Mouse (Mus musculus) forebrain, postnatal 0 days (tissue): ENCODE data around the gene Adh6b. TPM values are rescaled to one million over a fixed set of nuclear protein-coding genes. Genes with fewer than 3 reads are reported as not detected.

Experiments
- ATAC-seq: fragments of 200-750 bp; cut with Nextera tagmentation; 2 replicates; pipeline ENCODE4 v1.8.0; 2017; ENCODE audit warnings: mild to moderate bottlenecking, moderate library complexity
- DNase-seq: peaks from one replicate; pipeline ENCODE4 v3.0.0-alpha.2; 2015
- H3K27ac ChIP-seq: fragments of 300-500 bp; sonication (generic); 2 replicates; pipeline ENCODE4 v1.5.1; 2014; ENCODE audit warnings: low read depth, mild to moderate bottlenecking, antibody characterized with exemption, low read length, moderate library complexity, mixed read lengths
- H3K27me3 ChIP-seq: fragments of 300-500 bp; sonication (generic); 2 replicates; pipeline ENCODE4 v1.6.1; 2014; ENCODE audit warnings: mild to moderate bottlenecking, low read length, mixed read lengths; ENCODE audit not compliant: insufficient read depth
- H3K36me3 ChIP-seq: fragments of 300-500 bp; sonication (generic); 2 replicates; pipeline ENCODE4 v1.6.1; 2014; ENCODE audit warnings: mild to moderate bottlenecking, moderate library complexity; ENCODE audit not compliant: insufficient read depth
- H3K4me1 ChIP-seq: fragments of 300-500 bp; sonication (generic); 2 replicates; pipeline ENCODE4 v1.6.1; 2014; ENCODE audit warnings: antibody characterized with exemption; ENCODE audit not compliant: insufficient read depth
- H3K4me2 ChIP-seq: fragments of 300-500 bp; sonication (generic); 2 replicates; pipeline ENCODE4 v1.6.1; 2014; ENCODE audit warnings: low read depth, mild to moderate bottlenecking, moderate library complexity
- H3K4me3 ChIP-seq: fragments of 300-500 bp; sonication (generic); 2 replicates; pipeline ENCODE4 v1.5.1; 2014; ENCODE audit warnings: low read depth, low read length, mixed read lengths
- H3K9ac ChIP-seq: fragments of 300-500 bp; sonication (generic); 2 replicates; pipeline ENCODE4 v1.6.1; 2014; ENCODE audit warnings: mild to moderate bottlenecking
- H3K9me3 ChIP-seq: fragments of 300-500 bp; sonication (generic); 2 replicates; pipeline ENCODE4 v1.6.1; 2016; ENCODE audit warnings: low read length
- CTCF ChIP-seq: sonication (generic); IDR thresholded peaks from 2 replicates; pipeline ENCODE4 v1.5.1; 2016; ENCODE audit warnings: antibody characterized with exemption, control low read depth, low read depth
- WGBS: fragments of 180-500 bp; shearing (Covaris S2); extraction: QIAGEN DNeasy Blood & Tissue Kit; methylation state at CpG from one replicate; pipeline ENCODE4 v1.1.7; 2014; 5-methylcytosine and 5-hydroxymethylcytosine counted together
- polyA plus RNA-seq: library from polyadenylated mRNA; unstranded; fragments of >200 nt; fragmentation: Nextera tagmentation; extraction: Ambion mirVana; gene quantifications from 2 replicates; pipeline ENCODE4 v1.2.1, GENCODE M21; 2015
- total RNA-seq: library from RNA; depleted of rRNA; stranded (reverse); fragments of >200 nt; gene quantifications from 2 replicates; pipeline ENCODE4 v1.2.3, GENCODE M21; 2014; rRNA removed

Adh6b gene
- total and polyA plus RNA-seq, 2 experiments from 2014 or later: 0.19 TPM; not detected in 1

DNA sequence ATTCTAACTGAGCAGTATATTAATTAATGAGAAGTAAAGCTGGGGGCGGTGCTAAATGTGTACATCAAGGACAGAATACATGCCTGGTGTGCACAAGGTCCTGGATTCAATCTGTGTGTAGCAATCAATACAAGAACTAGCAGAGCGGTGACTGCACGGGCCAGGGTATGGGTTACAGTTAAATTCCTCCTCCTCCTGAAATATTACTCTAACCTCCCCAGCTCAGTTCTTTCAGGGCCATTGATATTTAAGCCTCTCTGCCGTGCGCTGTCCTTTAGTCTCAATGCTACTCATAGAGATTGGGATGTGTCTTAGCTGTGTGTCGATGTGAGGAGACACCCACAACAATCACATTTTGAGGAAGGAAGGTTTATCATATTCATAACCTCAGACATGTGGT is 45.6 kb downstream of the Adh6b start:
- H3K4me2 ChIP-seq: no peak overlapping the region
- H3K27me3 ChIP-seq: no peaks in the 10 kb centered on the region
- ATAC-seq (no peak), DNase-seq (no peak)
- H3K36me3 ChIP-seq: no peaks in the 10 kb centered on the region
- TF ChIP-seq CTCF: no peak
- no peaks in the 10 kb centered on the region for H3K4me1 ChIP-seq
- 91% methylated on average over 6 of the region's 6 CpGs for WGBS
- no peak overlapping the region for H3K27ac ChIP-seq
- H3K4me3 ChIP-seq: no peak overlapping the region
- no peaks in the 10 kb centered on the region for H3K9me3 ChIP-seq
- no peak overlapping the region for H3K9ac ChIP-seq

DNA sequence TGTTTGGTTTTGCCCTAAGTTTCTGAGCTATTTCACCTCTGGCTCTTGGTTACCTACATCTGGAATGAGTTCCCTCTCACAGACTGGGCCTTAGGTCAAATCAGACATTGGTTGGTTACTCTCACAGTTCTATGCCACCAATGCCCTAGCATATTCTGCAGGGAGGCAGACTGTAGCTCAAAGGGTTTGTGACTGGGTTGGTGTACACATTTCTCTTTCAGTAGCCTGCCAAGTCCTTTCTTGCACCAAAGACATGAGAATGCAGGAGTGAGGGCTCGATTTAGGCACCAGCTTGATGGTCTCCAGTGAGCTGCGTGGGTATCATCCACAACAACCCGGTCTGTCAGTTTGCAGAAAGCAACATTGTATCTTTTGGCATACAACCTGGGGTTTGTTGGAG is 63.3 kb downstream of the Adh6b start:
- no peaks in the 10 kb centered on the region for H3K36me3 ChIP-seq
- H3K27ac ChIP-seq: no peak overlapping the region
- ATAC-seq: no peak
- H3K4me3 ChIP-seq: no peak overlapping the region
- 70% methylated on average over 3 of the region's 3 CpGs for WGBS
- DNase-seq: no peak
- H3K27me3 ChIP-seq: no peaks in the 10 kb centered on the region
- no peak overlapping the region for H3K9ac ChIP-seq
- no peak for TF ChIP-seq CTCF
- no peaks in the 10 kb centered on the region for H3K4me1 ChIP-seq
- H3K4me2 ChIP-seq: no peak overlapping the region
- no peaks in the 10 kb centered on the region for H3K9me3 ChIP-seq

DNA sequence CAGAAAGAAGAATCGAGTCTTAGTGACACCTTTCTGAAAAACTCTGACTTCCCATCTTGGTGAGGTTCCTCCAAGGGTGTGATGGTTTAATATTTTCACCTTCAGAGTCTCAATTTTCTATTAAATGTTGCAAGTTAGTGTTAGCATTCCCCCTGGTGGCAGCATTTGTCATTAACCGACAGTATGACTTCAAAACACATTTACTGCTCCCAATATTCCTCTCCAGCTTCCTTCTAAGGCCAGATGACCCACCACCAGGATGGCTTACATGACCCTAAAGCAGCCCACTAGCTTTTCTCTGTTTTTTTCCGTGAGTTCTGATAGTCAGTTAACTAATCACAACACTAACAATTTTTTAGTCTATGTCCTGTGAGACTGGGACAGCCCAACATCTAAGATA is 63.8 kb downstream of the Adh6b start:
- TF ChIP-seq CTCF: peak; percentile 74
- WGBS: 44% methylated on average over 3 of the region's 3 CpGs
- Histone ChIP-seq H3K36me3 (no peaks in the 10 kb centered on the region), H3K27me3 (no peaks in the 10 kb centered on the region), H3K4me2 (no peak overlapping the region), H3K4me3 (no peak overlapping the region), H3K9me3 (no peaks in the 10 kb centered on the region), H3K27ac (no peak overlapping the region), H3K4me1 (no peaks in the 10 kb centered on the region), H3K9ac (no peak overlapping the region)
- DNase-seq (peak; percentile 66), ATAC-seq (no peak)

DNA sequence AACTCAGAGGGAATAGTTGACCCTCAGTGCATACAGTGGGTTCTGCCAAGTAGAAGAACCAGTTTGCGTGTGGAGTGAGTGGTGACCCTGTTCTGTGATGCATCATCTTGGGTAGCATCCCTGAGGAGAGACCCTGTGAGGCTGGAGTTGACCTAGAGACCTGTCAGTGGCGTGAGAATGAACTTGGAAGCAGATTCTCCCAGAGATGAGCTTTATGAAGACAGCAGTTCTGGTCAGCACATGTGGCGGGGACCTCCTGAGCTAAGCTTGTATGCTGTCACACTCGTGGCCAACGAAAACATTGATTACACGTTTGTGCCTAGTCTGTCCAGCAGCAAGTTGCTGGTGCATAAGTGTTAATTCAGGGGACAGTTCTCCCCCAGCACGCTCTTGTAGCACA is 64.3 kb downstream of the Adh6b start:
- 87% methylated on average over 7 of the region's 7 CpGs for WGBS
- TF ChIP-seq CTCF: no peak
- H3K9me3 ChIP-seq: no peaks in the 10 kb centered on the region
- ATAC-seq (no peak), DNase-seq (no peak)
- no peak overlapping the region for H3K9ac ChIP-seq
- H3K4me3 ChIP-seq: no peak overlapping the region
- no peaks in the 10 kb centered on the region for H3K4me1 ChIP-seq
- H3K27me3 ChIP-seq: no peaks in the 10 kb centered on the region
- no peak overlapping the region for H3K4me2 ChIP-seq
- H3K36me3 ChIP-seq: no peaks in the 10 kb centered on the region
- H3K27ac ChIP-seq: no peak overlapping the region

DNA sequence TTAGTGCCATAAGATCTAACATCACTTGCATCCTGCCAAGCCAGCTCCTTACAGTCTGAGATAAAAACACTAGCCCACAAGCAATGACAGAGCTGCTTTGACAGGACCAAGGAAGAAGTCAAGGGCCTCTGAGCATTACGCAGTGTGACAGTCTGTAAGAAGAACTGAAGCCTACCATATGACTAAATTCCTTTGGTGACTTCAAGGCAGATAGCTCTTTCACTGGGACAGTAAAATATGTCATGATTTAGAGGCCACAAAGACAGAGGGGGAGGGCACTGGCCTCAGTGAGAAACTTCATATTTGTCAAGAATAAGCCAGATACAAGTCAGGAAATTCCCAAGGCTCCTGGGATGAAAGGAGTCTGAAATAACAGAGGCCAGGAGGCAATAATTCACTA is 66.3 kb downstream of the Adh6b start:
- Histone ChIP-seq H3K4me1 (no peaks in the 10 kb centered on the region), H3K4me3 (no peak overlapping the region)
- 91% methylated on average over 1 of the region's 1 CpGs for WGBS

More for the DNA sequence above, 66.3 kb downstream of the Adh6b start:
- H3K9me3 ChIP-seq: no peaks in the 10 kb centered on the region
- no peaks in the 10 kb centered on the region for H3K27me3 ChIP-seq
- ATAC-seq (no peak), DNase-seq (no peak)
- no peaks in the 10 kb centered on the region for H3K36me3 ChIP-seq
- H3K4me2 ChIP-seq: no peak overlapping the region
- TF ChIP-seq CTCF: no peak
- H3K27ac ChIP-seq: no peak overlapping the region
- no peak overlapping the region for H3K9ac ChIP-seq

Other genes starting within 250 kb of the Adh6b start
- 2.5 and 7.2 TPM in 2 replicates for gene Trmt10a, start 198.3 kb upstream of the Adh6b start, total RNA-seq
- 5.1 and 6.2 TPM in 2 replicates for gene Trmt10a, start 198.3 kb upstream of the Adh6b start, polyA plus RNA-seq
- gene Mttp, start 196.8 kb upstream of the Adh6b start, total RNA-seq: 6.4 and 7.5 TPM in 2 replicates
- gene Mttp, start 196.8 kb upstream of the Adh6b start, polyA plus RNA-seq: 4.6 and 5.0 TPM in 2 replicates
- gene 4930579F01Rik, start 147.9 kb upstream of the Adh6b start, total RNA-seq: not detected in 2 replicates
- gene 4930579F01Rik, start 147.9 kb upstream of the Adh6b start, polyA plus RNA-seq: 0.09 TPM in 1 of 2 replicates, not detected in the other
- 0.62 and 1.6 TPM in 2 replicates for gene Adh7, start 124.0 kb upstream of the Adh6b start, total RNA-seq
- 1.0 TPM in 2 replicates for gene Adh7, start 124.0 kb upstream of the Adh6b start, polyA plus RNA-seq
- 1.8 and 2.2 TPM in 2 replicates for gene Adh1, start 80.8 kb upstream of the Adh6b start, total RNA-seq
- 3.0 and 3.8 TPM in 2 replicates for gene Adh1, start 80.8 kb upstream of the Adh6b start, polyA plus RNA-seq
- gene Adh6a, start 28.5 kb upstream of the Adh6b start, total RNA-seq: not detected in 2 replicates
- gene Adh6a, start 28.5 kb upstream of the Adh6b start, polyA plus RNA-seq: not detected in 2 replicates
- gene Adh4, start 73.7 kb downstream of the Adh6b start, total RNA-seq: not detected in 2 replicates
- not detected in 2 replicates for gene Adh4, start 73.7 kb downstream of the Adh6b start, polyA plus RNA-seq
- gene Adh5, start 101.3 kb downstream of the Adh6b start, total RNA-seq: 150 and 168 TPM in 2 replicates
- 230 and 273 TPM in 2 replicates for gene Adh5, start 101.3 kb downstream of the Adh6b start, polyA plus RNA-seq
- 61.8 and 66.9 TPM in 2 replicates for gene Metap1, start 147.7 kb downstream of the Adh6b start, total RNA-seq
- gene Metap1, start 147.7 kb downstream of the Adh6b start, polyA plus RNA-seq: 43.0 and 50.2 TPM in 2 replicates
- 115 and 121 TPM in 2 replicates for gene Eif4e, start 184.4 kb downstream of the Adh6b start, total RNA-seq
- 322 and 355 TPM in 2 replicates for gene Eif4e, start 184.4 kb downstream of the Adh6b start, polyA plus RNA-seq